Mouse (Mus musculus) thymus, postnatal 4 days (tissue): ENCODE data around the gene Ube2o.
A peak's percentile ranks its signal among the peaks of the same experiment; 100 is the strongest.

Source experiments
- DNase-seq: peaks from one replicate; pipeline ENCODE4 v3.0.0; 2021

Gene Ube2o

GRCm38 (mm10) chr11:116537388-116537787 is 43.9 kb downstream of the Ube2o start:
- no peak for DNase-seq

- DNase-seq: no peak
Observed at GRCm38 (mm10) chr11:116536685-116537084, 44.6 kb downstream of the Ube2o start.

GRCm38 (mm10) chr11:116534154-116534865 is 46.9 kb downstream of the Ube2o start:
- peak; percentile 62 for DNase-seq

GRCm38 (mm10) chr11:116533341-116534153 is 47.7 kb downstream of the Ube2o start:
- DNase-seq: peak; percentile 36

GRCm38 (mm10) chr11:116532810-116533338 is 48.4 kb downstream of the Ube2o start:
- peak; percentile 67 for DNase-seq

GRCm38 (mm10) chr11:116532262-116532809 is 48.9 kb downstream of the Ube2o start:
- DNase-seq: peak; percentile 23

GRCm38 (mm10) chr11:116531371-116532191 is 49.7 kb downstream of the Ube2o start:
- no peak for DNase-seq

GRCm38 (mm10) chr11:116530187-116531147 is 50.8 kb downstream of the Ube2o start, which contains the start of gene Sphk1:
Gene Sphk1, plus strand, starts transcription at chr11:116530925.
- no peak for DNase-seq

- no peak for DNase-seq
Observed at GRCm38 (mm10) chr11:116528636-116529320, 52.5 kb downstream of the Ube2o start.

- DNase-seq: no peak
Observed at GRCm38 (mm10) chr11:116523699-116524189, 57.5 kb downstream of the Ube2o start.

- no peak for DNase-seq
Observed at GRCm38 (mm10) chr11:116522886-116523698, 58.2 kb downstream of the Ube2o start.

GRCm38 (mm10) chr11:116522046-116522445 is 59.2 kb downstream of the Ube2o start:
- no peak for DNase-seq

GRCm38 (mm10) chr11:116521143-116521542 is 60.1 kb downstream of the Ube2o start:
- DNase-seq: no peak

- no peak for DNase-seq
Observed at GRCm38 (mm10) chr11:116518482-116518881, 62.8 kb downstream of the Ube2o start.

GRCm38 (mm10) chr11:116515330-116516020 is 65.8 kb downstream of the Ube2o start:
- no peak for DNase-seq

GRCm38 (mm10) chr11:116513531-116514038 is 67.7 kb downstream of the Ube2o start:
- no peak for DNase-seq

- DNase-seq: no peak
Observed at GRCm38 (mm10) chr11:116512987-116513386, 68.3 kb downstream of the Ube2o start.

- no peak for DNase-seq
Observed at GRCm38 (mm10) chr11:116512154-116512553, 69.1 kb downstream of the Ube2o start.
